Mouse (Mus musculus): Measurements from ENCODE around the gene Chil1. TPM values are rescaled to one million over a fixed set of nuclear protein-coding genes. Genes with fewer than 3 reads are reported as not detected.
A peak's percentile ranks its signal among the peaks of the same experiment; 100 is the strongest.

Gene Chil1
- 1.4 and 2.4 TPM in 2 replicates for polyA plus RNA-seq (2015; fragmentation: Nextera tagmentation; extraction: Ambion mirVana)

DNA sequence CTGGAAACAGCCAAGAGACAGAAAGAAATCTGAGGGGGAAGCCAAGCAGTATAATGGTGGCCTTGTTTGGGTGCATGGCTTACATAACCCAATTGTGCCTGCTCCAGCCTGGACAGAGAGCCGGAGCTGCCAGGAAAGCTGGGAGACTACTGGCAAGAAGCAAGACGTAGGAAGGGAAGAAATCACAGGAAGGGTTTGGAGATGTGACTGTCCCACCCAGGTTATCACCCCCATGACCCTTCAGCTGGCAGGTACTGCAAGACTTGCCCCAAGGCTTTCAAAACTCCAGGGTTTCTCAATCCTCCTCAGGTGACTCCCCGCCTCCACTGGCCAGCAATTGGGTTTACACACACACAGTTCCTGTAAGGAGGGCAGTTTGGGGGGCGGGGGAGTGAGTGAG, at the start of gene Chil1:
TSS of gene Chil1 (plus strand) at position 152 of the 400 bp plus-strand sequence.
- H3K27me3 ChIP-seq: no peaks in the 10 kb centered on the region
- H3K4me1 ChIP-seq (replicated peaks): 0 out of 2 replicates have a peak, but pooled peaks cover 10% of the 10 kb centered on the region
- no peak within 1 kb of the TSS for H3K27ac ChIP-seq (replicated peaks)
- ATAC-seq (ENCODE audit: low FRiP score, low read depth): no peak
- no peaks in the 10 kb centered on the region for H3K36me3 ChIP-seq
- WGBS: 69% methylated on average over 4 of the region's 4 CpGs
- H3K4me3 ChIP-seq: no peak within 1 kb of the TSS
- H3K4me2 ChIP-seq: no peak within 1 kb of the TSS
- H3K9ac ChIP-seq: no peak within 1 kb of the TSS
- no peaks in the 10 kb centered on the region for H3K9me3 ChIP-seq

GRCm38 (mm10) chr1:134133316-134133715, 48.7 kb upstream of the Chil1 start:
- no peak overlapping the region for H3K4me3 ChIP-seq
- ATAC-seq (ENCODE audit: low FRiP score, low read depth): no peak
- no peak overlapping the region for H3K4me2 ChIP-seq
- no peak overlapping the region for H3K9ac ChIP-seq
- H3K36me3 ChIP-seq: no peaks in the 10 kb centered on the region
- no peak overlapping the region for H3K27ac ChIP-seq (replicated peaks)
- H3K4me1 ChIP-seq (replicated peaks): no peaks in the 10 kb centered on the region
- H3K9me3 ChIP-seq: no peaks in the 10 kb centered on the region
- WGBS: 66% methylated on average over 11 of the region's 11 CpGs
- no peaks in the 10 kb centered on the region for H3K27me3 ChIP-seq

DNA sequence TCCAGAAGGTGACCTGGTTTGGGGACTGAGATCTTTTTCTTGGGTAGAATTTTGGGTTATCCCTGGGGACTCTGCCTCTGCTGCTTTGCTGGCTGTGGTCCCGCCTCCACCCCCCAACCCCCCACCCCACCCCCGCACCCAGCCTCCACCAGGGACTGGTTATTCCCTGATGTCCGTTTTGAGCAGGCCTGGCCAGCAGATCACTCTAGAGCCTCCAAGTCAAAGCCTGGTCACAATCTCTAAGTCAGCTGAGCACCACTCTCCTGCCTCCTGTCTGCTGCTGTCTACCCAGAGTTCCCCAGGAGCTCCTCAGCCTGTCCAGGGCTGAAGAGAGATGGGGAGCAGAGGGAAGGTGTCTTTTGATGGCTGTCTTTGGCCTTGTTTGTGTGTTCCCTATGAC, 45.6 kb upstream of the Chil1 start:
- WGBS: 70% methylated on average over 3 of the region's 3 CpGs
- H3K4me2 ChIP-seq: no peak overlapping the region
- no peaks in the 10 kb centered on the region for H3K27me3 ChIP-seq
- no peaks in the 10 kb centered on the region for H3K36me3 ChIP-seq
- no peaks in the 10 kb centered on the region for H3K9me3 ChIP-seq
- no peak overlapping the region for H3K9ac ChIP-seq
- no peak for ATAC-seq (ENCODE audit: low FRiP score, low read depth)
- H3K27ac ChIP-seq (replicated peaks): no peak overlapping the region
- H3K4me3 ChIP-seq: no peak overlapping the region
- no peaks in the 10 kb centered on the region for H3K4me1 ChIP-seq (replicated peaks)

GRCm38 (mm10) chr1:134138424-134138823, 43.6 kb upstream of the Chil1 start:
- Histone ChIP-seq H3K27me3 (no peaks in the 10 kb centered on the region), H3K27ac (replicated peaks) (no peak overlapping the region), H3K4me2 (no peak overlapping the region), H3K9ac (no peak overlapping the region), H3K4me3 (no peak overlapping the region), H3K9me3 (no peaks in the 10 kb centered on the region), H3K4me1 (replicated peaks) (peaks cover 12% of the 10 kb centered on the region), H3K36me3 (no peaks in the 10 kb centered on the region)
- no peak for ATAC-seq (ENCODE audit: low FRiP score, low read depth)
- 92% methylated on average over 9 of the region's 9 CpGs for WGBS

DNA sequence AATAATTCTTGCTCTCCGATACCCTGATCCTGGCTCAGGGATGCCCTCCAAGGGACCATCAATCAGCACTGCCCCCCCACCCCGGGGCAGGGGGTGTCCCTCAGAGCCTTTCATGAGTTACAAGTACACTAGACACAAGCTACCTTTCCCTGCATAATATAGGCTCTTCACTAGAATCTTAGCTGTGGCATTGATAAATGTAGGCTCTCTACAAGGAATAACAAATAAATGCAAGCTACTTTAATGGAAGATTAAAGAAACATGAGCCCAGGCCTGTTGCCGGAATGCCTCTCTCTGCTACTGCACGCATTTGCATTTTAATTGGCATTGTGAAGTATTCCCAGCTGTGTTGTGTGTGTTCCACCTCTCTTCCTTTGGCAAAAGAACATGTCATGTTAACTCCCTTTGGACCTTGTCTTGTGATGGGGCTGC, 39.6 kb upstream of the Chil1 start:
- Histone ChIP-seq H3K27me3 (no peaks in the 10 kb centered on the region), H3K36me3 (no peaks in the 10 kb centered on the region), H3K9me3 (no peaks in the 10 kb centered on the region), H3K4me2 (no peak overlapping the region), H3K4me3 (no peak overlapping the region), H3K27ac (replicated peaks) (peak overlapping the region; percentile 61), H3K4me1 (replicated peaks) (peaks cover 18% of the 10 kb centered on the region), H3K9ac (no peak overlapping the region)
- 20% methylated on average over 4 of the region's 4 CpGs for WGBS
- peak; percentile 72; the same call in 1 of the 2 replicates for ATAC-seq (ENCODE audit: low FRiP score, low read depth)

GRCm38 (mm10) chr1:134146066-134146465, 35.9 kb upstream of the Chil1 start:
- no peak overlapping the region for H3K9ac ChIP-seq
- no peak overlapping the region for H3K4me3 ChIP-seq
- ATAC-seq (ENCODE audit: low FRiP score, low read depth): no peak
- no peak overlapping the region for H3K4me2 ChIP-seq
- H3K27me3 ChIP-seq: no peaks in the 10 kb centered on the region
- H3K9me3 ChIP-seq: no peaks in the 10 kb centered on the region
- no peak overlapping the region for H3K27ac ChIP-seq (replicated peaks)
- H3K36me3 ChIP-seq: no peaks in the 10 kb centered on the region
- 67% methylated on average over 8 of the region's 8 CpGs for WGBS
- peaks cover 18% of the 10 kb centered on the region for H3K4me1 ChIP-seq (replicated peaks)

DNA sequence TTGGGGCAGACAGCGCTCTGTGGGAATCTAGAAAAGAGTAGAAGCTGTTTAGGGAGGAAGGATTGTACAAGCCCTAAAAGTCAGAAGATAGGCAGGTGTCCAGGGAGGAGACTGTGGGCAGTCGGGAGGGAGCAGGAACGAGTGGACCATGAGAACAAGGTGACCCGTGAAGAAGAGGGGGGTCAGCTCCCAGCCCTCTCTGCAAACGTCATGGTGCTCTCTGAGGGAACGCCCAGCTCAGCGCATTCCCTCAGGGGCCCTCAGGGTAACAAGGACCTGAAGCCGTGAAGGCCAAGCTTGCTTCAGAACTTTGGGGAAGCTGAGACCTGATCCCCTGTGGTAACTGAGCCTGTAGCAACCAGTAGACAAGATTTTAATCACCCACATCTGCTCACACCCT, 31.9 kb upstream of the Chil1 start:
- Histone ChIP-seq H3K36me3 (no peaks in the 10 kb centered on the region), H3K4me2 (no peak overlapping the region), H3K9ac (no peak overlapping the region), H3K27me3 (no peaks in the 10 kb centered on the region), H3K27ac (replicated peaks) (no peak overlapping the region), H3K4me3 (no peak overlapping the region), H3K9me3 (no peaks in the 10 kb centered on the region), H3K4me1 (replicated peaks) (no peaks in the 10 kb centered on the region)
- ATAC-seq (ENCODE audit: low FRiP score, low read depth): no peak
- WGBS: 73% methylated on average over 8 of the region's 8 CpGs

DNA sequence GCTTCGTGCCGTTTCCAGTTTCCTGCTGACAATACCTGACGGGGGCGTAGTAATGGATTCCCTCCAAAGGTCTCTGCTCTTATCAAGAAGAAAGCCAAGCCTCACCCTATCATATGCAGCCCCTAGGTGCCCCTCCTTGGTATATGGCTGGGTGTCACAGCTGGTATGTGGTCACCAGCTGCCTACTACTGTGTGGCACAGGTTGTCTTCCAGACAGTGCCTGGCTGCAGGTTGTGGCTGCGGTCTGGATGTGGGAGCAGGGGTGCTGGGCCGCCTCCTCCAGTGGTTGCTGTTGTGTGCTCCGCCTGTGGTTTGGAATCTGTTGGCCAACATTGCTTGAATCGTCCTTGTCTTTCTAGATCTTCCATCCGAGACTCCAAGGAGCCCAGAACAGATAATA, 31.2 kb upstream of the Chil1 start:
- H3K9ac ChIP-seq: no peak overlapping the region
- no peaks in the 10 kb centered on the region for H3K4me1 ChIP-seq (replicated peaks)
- no peak overlapping the region for H3K4me2 ChIP-seq
- no peak overlapping the region for H3K4me3 ChIP-seq
- H3K27ac ChIP-seq (replicated peaks): no peak overlapping the region
- WGBS: 92% methylated on average over 9 of the region's 9 CpGs
- H3K9me3 ChIP-seq: no peaks in the 10 kb centered on the region
- H3K27me3 ChIP-seq: no peaks in the 10 kb centered on the region
- H3K36me3 ChIP-seq: no peaks in the 10 kb centered on the region
- ATAC-seq (ENCODE audit: low FRiP score, low read depth): no peak

DNA sequence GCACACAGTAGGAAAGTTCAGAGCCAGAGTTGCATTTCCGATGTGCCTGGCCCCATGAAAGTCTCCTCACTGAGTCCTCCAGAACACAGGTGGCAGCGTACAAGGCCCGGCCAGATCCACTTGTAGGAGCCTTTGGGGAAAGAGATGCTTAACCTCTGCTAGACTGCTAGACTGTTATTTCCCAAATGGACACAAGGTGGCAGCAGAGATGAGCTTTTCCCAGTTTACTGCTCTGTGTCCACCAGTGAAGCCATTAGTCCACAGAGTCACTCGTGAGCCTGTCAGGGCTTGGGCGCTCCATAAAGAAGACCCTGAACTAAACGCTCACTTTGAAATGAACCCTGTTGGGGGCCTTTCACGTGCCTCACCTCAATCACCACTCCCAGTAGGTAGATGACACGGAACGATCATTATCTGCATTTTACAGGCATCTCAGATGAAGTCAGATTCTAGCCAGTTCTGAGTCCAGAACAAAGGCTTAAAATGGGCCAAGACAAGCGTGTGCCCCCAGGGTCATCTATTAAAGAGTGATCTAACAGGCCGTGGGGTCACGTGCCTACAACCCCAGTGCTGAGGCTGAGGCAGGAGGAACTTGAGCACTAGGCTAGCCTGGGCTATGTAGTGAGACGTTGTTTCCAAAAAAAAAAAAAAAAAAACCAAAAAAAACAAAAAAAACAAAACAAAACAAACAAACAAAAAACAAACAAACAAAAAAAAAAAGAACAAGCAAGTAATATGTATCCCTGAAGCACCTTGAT, 30.1 kb upstream of the Chil1 start:
- Histone ChIP-seq H3K27ac (replicated peaks) (no peak overlapping the region), H3K4me2 (peak overlapping the region; percentile 23; the same call in 1 of the 2 replicates), H3K9ac (no peak overlapping the region), H3K4me3 (no peak overlapping the region), H3K4me1 (replicated peaks) (no peaks in the 10 kb centered on the region), H3K36me3 (no peaks in the 10 kb centered on the region), H3K27me3 (no peaks in the 10 kb centered on the region), H3K9me3 (no peaks in the 10 kb centered on the region)
- ATAC-seq (ENCODE audit: low FRiP score, low read depth): peak; percentile 87
- 33% methylated on average over 13 of the region's 13 CpGs for WGBS

DNA sequence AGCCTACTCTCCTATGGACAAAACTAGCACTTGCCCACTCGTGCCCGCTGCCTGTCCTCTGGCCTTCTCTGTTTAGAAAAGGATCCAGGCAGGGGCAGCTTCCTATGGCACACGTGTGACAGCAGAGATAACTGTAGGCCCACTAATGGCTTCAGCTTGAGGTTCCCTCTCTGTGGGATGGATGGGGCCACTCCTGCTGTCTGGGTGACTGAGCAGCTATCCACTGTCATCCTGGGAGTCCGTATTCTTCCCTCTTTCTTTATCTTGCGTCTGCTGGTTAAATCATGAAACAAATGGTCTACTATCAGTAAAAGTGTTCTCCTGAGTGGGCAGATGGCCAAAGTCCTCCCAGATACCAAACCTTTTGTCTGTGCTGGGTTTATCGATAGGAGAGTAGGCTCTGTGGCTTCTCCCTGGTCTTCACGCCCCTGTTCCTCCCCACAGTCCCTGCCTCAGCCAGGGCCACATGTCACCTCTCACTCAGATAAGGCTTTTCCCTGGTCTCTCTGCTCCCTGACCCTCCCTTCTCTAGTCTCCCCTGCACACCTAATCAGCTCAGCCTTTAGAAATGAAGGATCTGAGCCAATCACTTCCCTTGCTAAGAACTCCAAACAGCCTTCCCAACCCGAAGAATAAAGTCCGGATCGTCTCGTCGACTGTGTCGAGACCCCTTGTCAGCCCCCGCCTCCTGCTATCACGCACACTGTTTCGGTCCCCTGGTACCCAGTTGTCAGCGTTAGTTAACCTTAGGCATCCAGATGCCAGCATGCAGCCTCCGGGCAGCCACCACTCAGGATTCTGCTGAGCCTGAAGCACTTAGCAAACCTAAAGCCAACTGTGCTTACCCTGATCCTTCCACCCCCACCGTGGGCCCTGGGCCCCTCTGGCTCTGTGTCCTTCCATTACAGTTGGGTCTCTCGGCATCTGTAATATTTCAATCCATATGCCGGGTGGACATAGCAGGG, 29.1 kb upstream of the Chil1 start:
- no peak for ATAC-seq (ENCODE audit: low FRiP score, low read depth)
- 76% methylated on average over 21 of the region's 21 CpGs for whole genome bisulfite sequencing
- H3K4me1 ChIP-seq (replicated peaks): no peaks in the 10 kb centered on the region

GRCm38 (mm10) chr1:134154121-134154520, 27.9 kb upstream of the Chil1 start:
- no peaks in the 10 kb centered on the region for H3K36me3 ChIP-seq
- no peak overlapping the region for H3K9ac ChIP-seq
- no peaks in the 10 kb centered on the region for H3K4me1 ChIP-seq (replicated peaks)
- H3K4me3 ChIP-seq: no peak overlapping the region
- 91% methylated on average over 3 of the region's 3 CpGs for WGBS
- no peak overlapping the region for H3K27ac ChIP-seq (replicated peaks)
- no peak overlapping the region for H3K4me2 ChIP-seq
- H3K9me3 ChIP-seq: no peaks in the 10 kb centered on the region
- no peaks in the 10 kb centered on the region for H3K27me3 ChIP-seq
- ATAC-seq (ENCODE audit: low FRiP score, low read depth): no peak

More for the DNA sequence above, 29.1 kb upstream of the Chil1 start:
- H3K4me3 ChIP-seq: no peak overlapping the region
- no peak overlapping the region for H3K27ac ChIP-seq (replicated peaks)
- no peaks in the 10 kb centered on the region for H3K27me3 ChIP-seq
- no peak overlapping the region for H3K9ac ChIP-seq
- H3K4me2 ChIP-seq: no peak overlapping the region
- no peaks in the 10 kb centered on the region for H3K36me3 ChIP-seq
- H3K9me3 ChIP-seq: no peaks in the 10 kb centered on the region

DNA sequence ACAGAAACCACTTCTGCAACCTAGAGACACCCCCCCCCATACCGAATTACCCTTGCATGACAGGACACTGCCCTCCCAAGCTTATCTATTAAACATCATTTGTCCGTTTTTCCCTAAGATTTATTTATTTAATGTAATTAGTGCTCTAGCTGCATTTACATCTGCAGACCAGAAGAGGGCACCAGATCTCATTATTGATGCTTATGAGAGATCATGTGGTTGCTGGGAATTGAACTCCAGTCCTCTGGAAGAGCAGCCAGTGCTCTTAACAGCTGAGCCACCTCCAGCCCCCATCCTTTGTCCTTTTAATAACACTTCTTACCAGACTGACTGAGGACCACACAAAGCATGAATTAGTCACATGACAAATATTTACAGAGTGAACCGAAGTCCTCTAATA, 27.3 kb upstream of the Chil1 start:
- Histone ChIP-seq H3K27ac (replicated peaks) (no peak overlapping the region), H3K4me1 (replicated peaks) (no peaks in the 10 kb centered on the region), H3K4me2 (no peak overlapping the region), H3K9me3 (no peaks in the 10 kb centered on the region), H3K9ac (no peak overlapping the region), H3K27me3 (no peaks in the 10 kb centered on the region), H3K4me3 (no peak overlapping the region), H3K36me3 (no peaks in the 10 kb centered on the region)
- 55% methylated on average over 3 of the region's 3 CpGs for WGBS
- no peak for ATAC-seq (ENCODE audit: low FRiP score, low read depth)

Data from hindbrain, embryonic 15.5 days (tissue).